Mouse (Mus musculus): ENCODE data around the gene Nat9. TPM values are rescaled to one million over a fixed set of nuclear protein-coding genes. Genes with fewer than 3 reads are reported as not detected.

The Nat9 gene
- total RNA-seq, 2 experiments from 2014 or later: 13.7 to 14.8 TPM

- DNase-seq: no peak
Observed at GRCm38 (mm10) chr11:115153088-115153487, 34.6 kb downstream of the Nat9 start.

GRCm38 (mm10) chr11:115151755-115152429 is 35.8 kb downstream of the Nat9 start:
- DNase-seq: no peak

GRCm38 (mm10) chr11:115150741-115151254 is 36.9 kb downstream of the Nat9 start:
- DNase-seq: no peak

- DNase-seq: no peak
Observed at GRCm38 (mm10) chr11:115147813-115148212, 39.8 kb downstream of the Nat9 start.

- no peak for DNase-seq
Observed at GRCm38 (mm10) chr11:115141970-115142369, 45.7 kb downstream of the Nat9 start.

GRCm38 (mm10) chr11:115138597-115139262 is 48.9 kb downstream of the Nat9 start:
- DNase-seq: no peak

- DNase-seq: no peak
Observed at GRCm38 (mm10) chr11:115133800-115134199, 53.9 kb downstream of the Nat9 start, which contains the start of gene Cd300lf. Cd300lf (minus strand) TSS chr11:115133992.

Other genes starting within 250 kb of the Nat9 start
- not detected for gene Cd300c, start 218.7 kb downstream of the Nat9 start, total RNA-seq (2021)
- under 1 TPM; 0.34 to 0.47 TPM for gene Cd300ld, start 197.9 kb downstream of the Nat9 start, total RNA-seq (2021)
- gene Cd300c2, start 186.0 kb downstream of the Nat9 start, total RNA-seq (2021): 1 to 10 TPM in 1 of 2 experiments, under 1 TPM in 1; 0.96 to 1.4 TPM
- gene Cd300ld2, start 171.7 kb downstream of the Nat9 start, total RNA-seq (2021): under 1 TPM in 1 of 2 experiments, not detected in 1; 0.56 TPM
- under 1 TPM in 1 of 2 experiments, not detected in 1; 0.43 TPM for gene Cd300ld4, start 160.8 kb downstream of the Nat9 start, total RNA-seq (2021)
- gene Cd300ld5, start 150.1 kb downstream of the Nat9 start, total RNA-seq (2021): 1 to 10 TPM; 1.4 to 4.7 TPM
- 1 to 10 TPM; 2.4 to 3.7 TPM for gene Cd300ld3, start 139.4 kb downstream of the Nat9 start, total RNA-seq (2021)
- gene Cd300e, start 125.7 kb downstream of the Nat9 start, total RNA-seq (2021): not detected
- gene Rab37, start 96.4 kb downstream of the Nat9 start, total RNA-seq (2021): under 1 TPM; 0.21 to 0.77 TPM
- gene Cd300lf, start 53.9 kb downstream of the Nat9 start, total RNA-seq (2021): under 1 TPM in 1 of 2 experiments, not detected in 1; 0.34 TPM
- 1 to 10 TPM; 6.5 to 8.3 TPM for gene Slc9a3r1, start 24.5 kb downstream of the Nat9 start, total RNA-seq (2021)
- gene Tmem104, start 372 bp downstream of the Nat9 start, total RNA-seq (2021): 1 to 10 TPM; 3.9 to 6.4 TPM
- under 1 TPM; 0.05 to 0.16 TPM for gene Grin2c, start 79.4 kb upstream of the Nat9 start, total RNA-seq (2021)
- 1 to 10 TPM; 5.0 to 5.7 TPM for gene Fdxr, start 89.2 kb upstream of the Nat9 start, total RNA-seq (2021)
- gene Fads6, start 109.8 kb upstream of the Nat9 start, total RNA-seq (2021): 1 to 10 TPM in 1 of 2 experiments, under 1 TPM in 1; 0.86 to 1.1 TPM
- not detected for gene Otop2, start 119.3 kb upstream of the Nat9 start, total RNA-seq (2021)
- gene Ush1g, start 134.2 kb upstream of the Nat9 start, total RNA-seq (2021): under 1 TPM; 0.09 to 0.16 TPM
- not detected for gene Otop3, start 146.9 kb upstream of the Nat9 start, total RNA-seq (2021)
- 1 to 10 TPM; 5.7 to 6.1 TPM for gene Hid1, start 179.9 kb upstream of the Nat9 start, total RNA-seq (2021)
- 10 to 100 TPM in 1 of 2 experiments, 1 to 10 TPM in 1; 9.8 to 17.0 TPM for gene Cdr2l, start 194.1 kb upstream of the Nat9 start, total RNA-seq (2021)
- gene Mrpl58, start 215.9 kb upstream of the Nat9 start, total RNA-seq (2021): 100 to 1,000 TPM in 1 of 2 experiments, 10 to 100 TPM in 1; 89.1 to 100 TPM
- gene Atp5h, start 232.1 kb upstream of the Nat9 start, total RNA-seq (2021): 1,000 to 10,000 TPM; 1,026 to 1,088 TPM
- 10 to 100 TPM; 16.2 to 19.4 TPM for gene Kctd2, start 232.3 kb upstream of the Nat9 start, total RNA-seq (2021)